Mouse (Mus musculus): Measurements from ENCODE around the gene Camkv. TPM values are rescaled to one million over a fixed set of nuclear protein-coding genes. Genes with fewer than 3 reads are reported as not detected.
A peak's percentile ranks its signal among the peaks of the same experiment; 100 is the strongest.

The Camkv gene
- polyA plus RNA-seq, 1 experiment from 2014 or later: 0.07 TPM

GRCm38 (mm10) chr9:107936215-107936822, 845 bp downstream of the Camkv start:
- Histone ChIP-seq H3K36me3 (ENCODE audit: control insufficient read depth, insufficient read depth, low read length) (no peaks in the 10 kb centered on the region), H3K27me3 (ENCODE audit: control insufficient read depth, insufficient read depth, low read length) (peaks cover 47% of the 10 kb centered on the region), H3K27ac (replicated peaks in 1 of 2; ENCODE audit: control insufficient read depth in 1 of 2, insufficient read depth in 1 of 2, low read depth in 2 of 2, low read length in 2 of 2) (no peak overlapping the region)

DNA sequence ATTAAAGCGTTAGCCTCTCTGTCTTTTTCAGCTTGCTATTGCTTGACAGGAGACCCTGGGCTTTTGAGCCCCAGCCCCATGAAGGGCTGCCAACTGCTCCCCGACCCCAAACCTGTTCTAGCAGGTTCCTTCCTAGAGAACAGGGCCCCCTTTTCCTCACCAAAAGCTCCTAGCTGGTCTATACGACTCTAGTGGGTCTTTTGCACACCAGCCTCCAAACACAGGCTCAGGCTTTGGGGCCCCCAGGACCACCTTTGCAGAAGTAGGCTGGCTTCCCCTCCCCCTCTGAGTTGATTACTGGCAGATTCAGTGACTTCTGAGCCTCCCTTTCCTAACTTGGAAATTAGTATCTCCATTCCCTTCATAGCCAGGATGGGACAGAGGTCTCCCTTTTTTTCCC, 1.4 kb downstream of the Camkv start:
- Histone ChIP-seq H3K4me2 (ENCODE audit: low read length) (0 out of 2 replicates have a peak overlapping the region, but pooled peaks have one; percentile 90), H3K9me3 (ENCODE audit: control insufficient read depth, low read length) (no peaks in the 10 kb centered on the region), H3K36me3 (ENCODE audit: control insufficient read depth, insufficient read depth, low read length) (no peaks in the 10 kb centered on the region), H3K4me3 (ENCODE audit: control insufficient read depth in 1 of 2, insufficient read depth in 1 of 2, low read depth in 1 of 2, low read length in 2 of 2) (no peak overlapping the region), H3K4me1 (ENCODE audit: control insufficient read depth in 2 of 2, insufficient read depth in 2 of 2, low read length in 2 of 2) (peaks cover 0 to 13% of the 10 kb centered on the region in 2 experiments; a peak in 2 of 4 replicates), H3K27me3 (ENCODE audit: control insufficient read depth, insufficient read depth, low read length) (peaks cover 47% of the 10 kb centered on the region), H3K9ac (ENCODE audit: low read length) (no peak overlapping the region), H3K27ac (replicated peaks in 1 of 2; ENCODE audit: control insufficient read depth in 1 of 2, insufficient read depth in 1 of 2, low read depth in 2 of 2, low read length in 2 of 2) (no peak overlapping the region)
- 27% methylated on average over 3 of the region's 3 CpGs for WGBS
- ATAC-seq (ENCODE audit: insufficient number of reproducible peaks, insufficient read depth, low FRiP score, low read depth): no peak

More at GRCm38 (mm10) chr9:107936215-107936822, 845 bp downstream of the Camkv start:
- no peak for ATAC-seq (ENCODE audit: insufficient number of reproducible peaks, insufficient read depth, low FRiP score, low read depth)
- WGBS: 5% methylated on average over 29 of the region's 29 CpGs
- H3K9me3 ChIP-seq (ENCODE audit: control insufficient read depth, low read length): no peaks in the 10 kb centered on the region
- H3K4me2 ChIP-seq (ENCODE audit: low read length): peak overlapping the region; percentile 90
- H3K4me1 ChIP-seq (ENCODE audit: control insufficient read depth in 2 of 2, insufficient read depth in 2 of 2, low read length in 2 of 2): peaks cover 0 to 13% of the 10 kb centered on the region in 2 experiments; a peak in 2 of 4 replicates
- peak overlapping the region; percentile 42 to 49 for H3K4me3 ChIP-seq (ENCODE audit: control insufficient read depth in 1 of 2, insufficient read depth in 1 of 2, low read depth in 1 of 2, low read length in 2 of 2)
- peak overlapping the region; percentile 68 for H3K9ac ChIP-seq (ENCODE audit: low read length)

GRCm38 (mm10) chr9:107947241-107948194, 12.0 kb downstream of the Camkv start:
- Histone ChIP-seq H3K27me3 (ENCODE audit: control insufficient read depth, insufficient read depth, low read length) (no peaks in the 10 kb centered on the region), H3K27ac (replicated peaks in 1 of 2; ENCODE audit: control insufficient read depth in 1 of 2, insufficient read depth in 1 of 2, low read depth in 2 of 2, low read length in 2 of 2) (no peak overlapping the region), H3K36me3 (ENCODE audit: control insufficient read depth, insufficient read depth, low read length) (no peaks in the 10 kb centered on the region), H3K9ac (ENCODE audit: low read length) (no peak overlapping the region), H3K9me3 (ENCODE audit: control insufficient read depth, low read length) (no peaks in the 10 kb centered on the region), H3K4me1 (ENCODE audit: control insufficient read depth in 2 of 2, insufficient read depth in 2 of 2, low read length in 2 of 2) (peaks cover 3 to 8% of the 10 kb centered on the region in 2 experiments; a peak in 2 of 4 replicates), H3K4me2 (ENCODE audit: low read length) (no peak overlapping the region), H3K4me3 (ENCODE audit: control insufficient read depth in 1 of 2, insufficient read depth in 1 of 2, low read depth in 1 of 2, low read length in 2 of 2) (no peak overlapping the region)
- WGBS: 82% methylated on average over 31 of the region's 31 CpGs
- no peak for ATAC-seq (ENCODE audit: insufficient number of reproducible peaks, insufficient read depth, low FRiP score, low read depth)

DNA sequence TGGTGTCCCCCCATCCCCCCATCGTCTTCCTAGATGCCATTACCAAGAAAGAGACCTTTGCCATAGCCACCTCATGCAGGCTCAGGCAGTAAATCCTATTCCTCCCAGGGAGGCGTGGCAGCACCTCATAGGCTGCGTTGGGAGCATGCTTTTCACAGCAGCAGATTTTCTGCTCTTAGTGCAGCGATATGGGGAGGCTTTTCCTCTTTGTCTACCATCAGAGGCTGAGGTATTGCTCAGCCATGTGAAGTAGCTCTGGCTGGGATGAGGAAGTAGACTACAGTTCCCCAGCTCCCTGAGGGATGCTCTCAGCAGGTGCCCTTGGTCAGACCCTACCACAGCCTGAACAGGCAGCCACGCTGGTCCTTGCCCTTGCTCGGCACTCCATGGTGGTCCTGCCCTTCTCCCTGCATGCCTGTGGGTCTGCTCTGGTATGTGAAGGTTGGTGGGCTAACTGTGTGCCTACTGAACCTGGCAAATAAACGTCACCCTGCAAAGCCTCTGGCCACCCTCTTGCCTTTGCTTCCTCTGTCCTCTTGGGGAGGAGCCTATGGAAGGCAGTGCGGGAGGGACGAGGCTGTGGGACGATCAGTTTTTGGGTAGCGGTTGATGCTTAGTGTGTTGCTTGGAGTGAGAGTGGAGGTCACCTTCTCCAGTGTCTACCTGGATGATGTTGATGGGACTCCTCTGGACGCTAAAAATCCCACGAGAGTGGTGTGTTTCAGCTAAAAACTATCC, 13.9 kb downstream of the Camkv start:
- H3K4me2 ChIP-seq (ENCODE audit: low read length): no peak overlapping the region
- ATAC-seq (ENCODE audit: insufficient number of reproducible peaks, insufficient read depth, low FRiP score, low read depth): no peak
- no peaks in the 10 kb centered on the region for H3K36me3 ChIP-seq (ENCODE audit: control insufficient read depth, insufficient read depth, low read length)
- H3K27me3 ChIP-seq (ENCODE audit: control insufficient read depth, insufficient read depth, low read length): no peaks in the 10 kb centered on the region
- peaks cover 3 to 8% of the 10 kb centered on the region in 2 experiments; a peak in 2 of 4 replicates for H3K4me1 ChIP-seq (ENCODE audit: control insufficient read depth in 2 of 2, insufficient read depth in 2 of 2, low read length in 2 of 2)
- WGBS: 78% methylated on average over 13 of the region's 13 CpGs
- no peak overlapping the region for H3K9ac ChIP-seq (ENCODE audit: low read length)
- H3K27ac ChIP-seq (replicated peaks in 1 of 2; ENCODE audit: control insufficient read depth in 1 of 2, insufficient read depth in 1 of 2, low read depth in 2 of 2, low read length in 2 of 2): no peak overlapping the region
- no peaks in the 10 kb centered on the region for H3K9me3 ChIP-seq (ENCODE audit: control insufficient read depth, low read length)
- H3K4me3 ChIP-seq (ENCODE audit: control insufficient read depth in 1 of 2, insufficient read depth in 1 of 2, low read depth in 1 of 2, low read length in 2 of 2): no peak overlapping the region

GRCm38 (mm10) chr9:107949922-107950235, 14.4 kb downstream of the Camkv start, which contains the start of gene Traip:
Gene Traip (plus strand): TSS chr9:107950136.
- Histone ChIP-seq H3K27me3 (ENCODE audit: control insufficient read depth, insufficient read depth, low read length) (no peaks in the 10 kb centered on the region), H3K9ac (ENCODE audit: low read length) (peak within 1 kb of the TSS; percentile 76), H3K4me1 (ENCODE audit: control insufficient read depth in 2 of 2, insufficient read depth in 2 of 2, low read length in 2 of 2) (peaks cover 3 to 8% of the 10 kb centered on the region in 2 experiments; a peak in 2 of 4 replicates), H3K4me3 (ENCODE audit: control insufficient read depth in 1 of 2, insufficient read depth in 1 of 2, low read depth in 1 of 2, low read length in 2 of 2) (peak within 1 kb of the TSS; percentile 69 to 97), H3K9me3 (ENCODE audit: control insufficient read depth, low read length) (no peaks in the 10 kb centered on the region), H3K36me3 (ENCODE audit: control insufficient read depth, insufficient read depth, low read length) (no peaks in the 10 kb centered on the region), H3K4me2 (ENCODE audit: low read length) (peak within 1 kb of the TSS; percentile 75), H3K27ac (replicated peaks in 1 of 2; ENCODE audit: control insufficient read depth in 1 of 2, insufficient read depth in 1 of 2, low read depth in 2 of 2, low read length in 2 of 2) (peak within 1 kb of the TSS; percentile 61 to 88; a peak in 3 of 4 replicates)
- no peak for ATAC-seq (ENCODE audit: insufficient number of reproducible peaks, insufficient read depth, low FRiP score, low read depth)
- WGBS: 90% methylated on average over 10 of the region's 10 CpGs

GRCm38 (mm10) chr9:107950460-107951355, 15.2 kb downstream of the Camkv start:
- H3K9ac ChIP-seq (ENCODE audit: low read length): peak overlapping the region; percentile 76
- no peaks in the 10 kb centered on the region for H3K36me3 ChIP-seq (ENCODE audit: control insufficient read depth, insufficient read depth, low read length)
- peak overlapping the region; percentile 61 to 88; a peak in 3 of 4 replicates for H3K27ac ChIP-seq (replicated peaks in 1 of 2; ENCODE audit: control insufficient read depth in 1 of 2, insufficient read depth in 1 of 2, low read depth in 2 of 2, low read length in 2 of 2)
- H3K27me3 ChIP-seq (ENCODE audit: control insufficient read depth, insufficient read depth, low read length): no peaks in the 10 kb centered on the region
- H3K4me3 ChIP-seq (ENCODE audit: control insufficient read depth in 1 of 2, insufficient read depth in 1 of 2, low read depth in 1 of 2, low read length in 2 of 2): peak overlapping the region; percentile 69 to 97
- H3K9me3 ChIP-seq (ENCODE audit: control insufficient read depth, low read length): no peaks in the 10 kb centered on the region
- H3K4me1 ChIP-seq (ENCODE audit: control insufficient read depth in 2 of 2, insufficient read depth in 2 of 2, low read length in 2 of 2): peaks cover 3 to 8% of the 10 kb centered on the region in 2 experiments; a peak in 2 of 4 replicates
- peak; percentile 79; the same call in 1 of the 2 replicates for ATAC-seq (ENCODE audit: insufficient number of reproducible peaks, insufficient read depth, low FRiP score, low read depth)
- WGBS: 14% methylated on average over 45 of the region's 45 CpGs
- peak overlapping the region; percentile 75 for H3K4me2 ChIP-seq (ENCODE audit: low read length)

All from heart, embryonic 14.5 days (tissue).